Mouse (Mus musculus) MN1 (cell line): ENCODE data around the gene Guca2b.

Source experiments
- DNase-seq: peaks from one replicate; pipeline ENCODE4 v3.0.0-alpha.2; 2016; ENCODE audit warnings: low spot score

Guca2b gene

DNA sequence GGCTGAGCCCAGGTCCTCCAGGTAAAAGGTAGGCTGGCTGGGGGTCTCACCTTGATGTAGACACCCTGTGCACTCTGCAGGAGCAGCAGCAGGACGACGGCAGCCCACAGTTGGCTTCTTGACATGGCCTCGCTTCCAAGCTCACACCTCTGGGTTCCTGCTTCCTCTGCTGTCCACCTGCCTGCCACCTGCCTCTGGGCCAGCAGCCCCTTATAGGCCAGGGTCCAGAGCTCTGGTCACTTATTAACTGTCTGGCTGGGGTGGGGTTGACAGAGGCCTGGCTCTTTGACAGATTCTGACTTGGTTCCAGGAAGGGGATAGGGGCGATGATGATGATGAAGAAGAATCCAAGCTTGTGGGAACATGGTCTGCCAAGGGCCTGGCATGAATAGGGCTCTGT lies at the start of gene Guca2b:
Gene Guca2b (minus strand): TSS at position 224 of the 400 bp plus-strand sequence.
- DNase-seq: no peak

- DNase-seq: no peak
These were observed 49.0 kb upstream of the Guca2b start for GRCm38 (mm10) chr4:119707751-119708150.

DNA sequence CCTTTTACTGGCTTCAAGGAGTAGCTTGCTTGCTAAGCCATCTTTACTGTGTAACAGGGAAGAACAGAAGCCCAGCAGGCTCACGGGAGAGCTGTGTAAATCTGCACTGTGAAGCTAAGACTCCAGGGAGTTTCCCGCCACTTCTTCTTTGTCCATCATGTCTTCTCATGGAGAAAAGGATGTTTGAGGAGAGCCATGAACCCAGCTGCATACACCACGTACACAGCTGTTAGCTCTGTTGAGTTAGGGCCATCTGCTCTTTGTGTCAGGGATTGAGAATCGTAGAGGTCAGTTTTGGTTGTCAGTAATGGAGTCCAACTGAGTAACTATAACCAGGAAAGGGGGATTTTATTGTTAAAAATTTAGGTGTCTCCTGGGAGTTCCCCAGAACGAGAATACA lies 48.6 kb upstream of the Guca2b start:
- DNase-seq: no peak

GRCm38 (mm10) chr4:119703965-119704364 lies 45.2 kb upstream of the Guca2b start:
- no peak for DNase-seq

DNA sequence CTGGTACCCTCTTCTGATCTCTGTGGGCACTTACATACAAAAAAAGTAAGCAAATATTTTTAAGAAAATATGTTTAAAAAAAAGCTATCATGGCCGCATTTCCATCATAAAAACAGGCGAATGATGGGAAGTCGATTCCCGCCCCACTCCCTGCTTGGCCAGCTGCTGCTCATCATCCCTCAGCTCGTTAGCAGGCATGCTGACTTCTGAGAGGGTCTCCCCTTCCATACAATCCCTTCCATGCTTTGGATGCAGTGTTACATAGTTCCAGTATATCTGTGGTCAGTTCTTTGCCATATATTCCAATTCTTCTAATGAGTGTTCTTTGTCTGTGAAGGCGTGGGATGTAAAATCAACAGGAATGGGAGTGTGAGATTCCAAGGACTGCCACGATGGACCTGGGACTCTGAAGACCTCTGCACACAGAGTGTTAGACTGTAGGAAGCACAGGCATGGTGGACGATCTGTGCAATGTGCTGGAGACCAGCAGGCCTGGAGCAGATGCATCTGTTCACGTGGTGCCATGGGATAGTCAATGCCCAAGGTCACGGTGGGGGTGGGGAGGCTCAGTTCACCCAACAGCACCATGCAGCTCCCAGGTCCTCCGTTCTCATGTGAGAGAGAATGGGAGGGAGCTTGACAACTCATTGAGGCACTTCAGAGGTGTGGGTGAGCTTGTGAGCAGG lies 42.7 kb upstream of the Guca2b start:
- DNase-seq: no peak

DNA sequence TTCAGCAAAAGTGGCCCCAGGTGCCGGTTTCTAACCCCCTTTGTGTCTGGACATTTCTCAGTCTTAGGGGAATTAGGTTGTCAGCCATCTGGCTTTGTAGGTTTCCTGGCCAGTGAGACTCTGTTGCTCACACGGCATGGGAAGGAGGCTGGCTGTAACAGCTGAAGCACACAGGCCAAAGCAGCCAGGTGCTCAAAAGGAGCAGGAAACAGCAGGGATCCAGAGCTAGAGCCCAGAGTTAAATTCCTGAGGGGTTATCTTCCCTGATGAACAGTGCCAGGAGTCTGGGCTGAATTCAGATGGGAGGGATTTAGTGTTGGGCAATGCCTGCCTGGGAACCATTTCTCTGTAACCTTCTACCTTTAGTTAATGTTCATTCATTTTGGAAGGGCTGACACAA lies 39.6 kb upstream of the Guca2b start:
- no peak for DNase-seq

DNA sequence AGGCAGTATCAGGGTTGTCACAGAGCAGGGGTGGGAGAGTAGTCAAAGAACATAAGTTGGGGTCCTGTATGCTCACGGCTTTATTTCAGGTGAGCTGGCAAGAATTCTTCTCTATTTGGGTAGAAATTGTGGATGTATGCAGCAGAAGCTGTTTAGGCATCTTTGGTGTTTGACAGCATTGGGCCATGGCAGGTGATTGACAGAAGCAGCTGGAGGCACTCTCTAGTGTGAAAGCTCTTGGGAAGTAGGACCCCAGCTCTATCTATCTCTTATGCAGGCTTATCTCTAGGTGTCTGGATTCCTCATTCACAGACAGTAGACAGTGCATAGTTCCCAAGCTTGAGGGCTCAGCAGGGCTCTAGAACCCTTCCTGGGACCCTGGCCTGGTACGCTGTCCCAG lies 27.0 kb upstream of the Guca2b start:
- DNase-seq: no peak

DNA sequence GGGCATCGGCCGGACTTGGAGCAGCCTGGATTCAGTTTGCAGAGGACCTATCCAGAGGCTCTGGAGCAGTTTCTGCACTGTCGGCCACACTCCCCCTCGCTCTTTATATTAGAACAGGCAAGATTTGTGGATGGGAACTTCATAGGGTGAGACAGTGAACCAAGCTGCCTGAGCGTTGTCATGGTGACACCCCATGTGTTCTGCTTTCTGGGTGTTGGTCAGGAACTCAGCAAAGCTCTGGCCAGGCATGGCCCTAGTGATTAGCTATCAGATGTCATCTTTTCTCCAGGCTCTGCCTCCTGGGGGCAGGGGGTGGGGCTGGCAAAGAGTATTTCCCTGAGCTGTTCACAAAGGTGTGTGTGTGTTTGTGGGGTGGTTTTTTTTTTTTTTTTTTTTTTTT lies 23.8 kb upstream of the Guca2b start:
- DNase-seq: peak; percentile 9

DNA sequence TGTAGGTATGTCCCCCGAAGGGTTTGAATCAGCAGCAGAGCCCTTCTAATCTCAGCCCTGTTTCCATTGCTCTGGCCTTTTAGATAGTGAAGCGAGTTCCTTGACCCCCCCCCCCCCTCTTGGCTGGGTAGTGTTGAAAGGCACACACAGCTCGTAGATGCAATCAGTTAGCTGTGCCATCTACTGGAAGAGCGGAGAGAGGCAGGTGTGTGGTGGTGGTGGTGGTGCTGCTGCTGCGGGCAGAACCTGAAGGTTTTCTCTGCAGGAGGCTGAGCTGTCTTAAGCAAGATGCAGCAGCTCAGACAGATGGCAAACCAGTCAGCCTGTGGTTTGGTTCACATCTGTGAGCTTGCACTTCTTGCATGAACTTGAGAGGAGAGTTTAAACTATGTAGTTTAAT lies 13.9 kb upstream of the Guca2b start:
- no peak for DNase-seq

GRCm38 (mm10) chr4:119671164-119671563 lies 12.4 kb upstream of the Guca2b start:
- DNase-seq: no peak

DNA sequence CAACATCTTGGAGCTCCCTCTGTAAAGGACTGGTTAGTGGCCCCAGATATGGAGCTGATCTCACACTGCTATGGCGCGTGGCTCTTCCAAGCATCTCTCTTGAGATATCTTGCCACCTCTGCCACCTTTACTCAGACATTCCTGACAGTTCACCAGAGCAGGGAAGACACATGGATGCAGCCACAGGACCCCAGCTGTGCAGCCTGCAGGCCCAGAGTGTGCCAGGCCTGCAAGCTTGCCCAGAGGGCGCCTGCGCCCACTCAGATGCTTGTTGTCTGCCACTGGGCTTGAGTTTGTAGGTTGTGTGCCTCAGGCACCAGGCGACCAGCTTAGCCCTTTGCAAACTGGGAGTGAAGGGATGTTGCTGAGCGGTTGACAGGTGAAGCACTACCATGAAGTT lies 12.0 kb upstream of the Guca2b start:
- DNase-seq: no peak

- DNase-seq: no peak
These were observed 11.4 kb upstream of the Guca2b start for GRCm38 (mm10) chr4:119670210-119670555.

- no peak for DNase-seq
These were observed 10.8 kb upstream of the Guca2b start for GRCm38 (mm10) chr4:119669356-119670209.

- no peak for DNase-seq
These were observed 9.8 kb upstream of the Guca2b start for GRCm38 (mm10) chr4:119668596-119668995.

DNA sequence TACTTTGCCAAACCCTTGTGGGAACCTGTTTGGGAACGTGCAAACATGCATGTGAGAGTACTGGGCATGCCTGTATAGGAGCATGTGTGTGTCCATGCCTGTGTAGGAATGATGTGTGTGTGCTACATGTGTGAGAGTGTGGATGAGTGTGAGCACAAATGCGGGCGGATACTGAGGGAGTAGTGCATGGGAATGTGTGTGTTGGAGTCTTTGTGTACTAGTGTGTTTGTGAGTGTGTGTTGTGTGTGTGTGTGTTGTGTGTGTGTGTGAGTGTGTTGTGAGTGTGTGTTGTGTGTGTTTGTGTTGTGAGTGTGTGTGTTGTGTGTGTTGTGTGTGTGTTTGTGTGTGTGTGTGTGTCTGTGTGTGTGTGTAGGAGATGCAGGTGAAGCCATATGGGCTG lies 9.4 kb upstream of the Guca2b start:
- no peak for DNase-seq

DNA sequence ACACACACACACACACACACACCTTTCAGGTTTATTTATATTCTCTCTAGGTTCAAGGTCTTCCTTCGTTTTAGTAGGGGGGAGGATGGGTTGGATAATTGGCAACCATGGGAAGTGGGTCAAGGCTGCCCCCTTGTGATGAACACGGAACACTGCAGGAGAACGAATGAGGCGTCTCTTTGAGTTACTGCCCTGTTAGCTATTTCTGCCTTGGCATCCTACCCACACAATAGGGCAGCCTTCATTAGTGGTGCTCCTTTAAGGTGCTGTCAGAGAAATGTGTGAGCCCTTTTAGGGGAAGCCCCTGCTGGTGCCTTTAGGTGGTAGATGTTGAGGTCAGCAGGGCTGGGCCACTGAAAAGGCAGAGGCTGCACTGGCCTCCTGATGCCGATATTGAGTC lies 8.7 kb upstream of the Guca2b start:
- DNase-seq: peak; percentile 35

DNA sequence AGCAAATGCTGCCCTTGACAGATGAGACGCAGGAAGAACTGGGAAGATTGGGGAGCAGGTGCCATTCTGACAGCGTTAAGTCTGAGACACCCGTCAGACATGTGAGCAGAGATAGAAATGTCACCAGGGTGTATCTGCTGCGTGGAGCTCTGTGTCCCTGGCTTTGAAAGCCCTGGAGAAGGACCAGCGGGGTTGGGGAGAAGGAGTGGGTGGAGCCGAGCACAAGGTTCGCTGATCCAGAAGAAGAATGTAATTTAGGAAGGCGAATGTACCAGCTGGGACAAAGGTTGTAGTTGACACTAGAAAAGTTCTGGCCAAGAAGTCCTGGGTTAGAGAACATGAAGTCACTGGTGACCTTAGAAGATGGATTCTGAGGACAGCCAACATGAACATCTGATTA lies 7.4 kb upstream of the Guca2b start:
- DNase-seq: no peak

- no peak for DNase-seq
These were observed 6.4 kb upstream of the Guca2b start for GRCm38 (mm10) chr4:119665166-119665565.

- no peak for DNase-seq
These were observed 4.8 kb upstream of the Guca2b start for GRCm38 (mm10) chr4:119663409-119664095.

DNA sequence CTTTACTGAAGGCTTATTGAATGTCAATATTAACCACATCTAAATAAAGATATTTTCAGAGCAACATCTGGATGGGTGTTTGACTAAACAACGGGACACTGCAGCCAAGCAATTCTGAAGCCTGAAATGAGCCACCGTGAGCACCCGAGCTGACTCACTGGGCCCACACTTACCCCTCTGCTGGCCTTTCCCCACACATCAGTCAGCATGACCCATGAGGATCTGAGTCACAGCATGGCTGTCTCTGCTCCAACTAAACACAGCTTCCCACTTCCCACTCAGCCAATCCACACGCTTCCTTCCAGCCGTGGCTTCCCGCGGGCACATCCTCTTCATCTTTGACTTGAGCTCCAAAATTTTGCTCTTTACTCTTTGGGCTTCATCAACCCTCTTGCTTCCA lies 4.2 kb upstream of the Guca2b start:
- DNase-seq: no peak

DNA sequence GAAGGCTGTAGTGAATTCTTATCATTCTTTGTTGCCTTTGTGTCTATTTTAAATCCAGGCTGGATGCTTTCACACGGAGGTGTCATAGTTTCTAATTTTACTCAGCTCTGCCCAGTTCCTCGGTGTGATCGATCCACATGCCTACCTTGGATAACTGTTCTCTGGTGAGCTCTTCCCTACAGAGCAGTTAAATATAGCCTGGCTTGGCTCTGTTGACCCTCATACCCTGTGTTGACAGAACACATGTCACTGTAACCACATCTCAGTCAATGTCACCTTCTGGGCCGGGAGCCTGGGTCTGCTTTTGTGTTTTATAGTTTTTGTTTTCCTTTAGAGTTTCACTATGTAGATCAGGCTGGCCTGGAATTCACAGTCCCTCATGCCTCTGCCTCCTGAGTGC lies 3.4 kb upstream of the Guca2b start:
- DNase-seq: no peak

GRCm38 (mm10) chr4:119660007-119660406 lies 1.3 kb upstream of the Guca2b start:
- DNase-seq: no peak

DNA sequence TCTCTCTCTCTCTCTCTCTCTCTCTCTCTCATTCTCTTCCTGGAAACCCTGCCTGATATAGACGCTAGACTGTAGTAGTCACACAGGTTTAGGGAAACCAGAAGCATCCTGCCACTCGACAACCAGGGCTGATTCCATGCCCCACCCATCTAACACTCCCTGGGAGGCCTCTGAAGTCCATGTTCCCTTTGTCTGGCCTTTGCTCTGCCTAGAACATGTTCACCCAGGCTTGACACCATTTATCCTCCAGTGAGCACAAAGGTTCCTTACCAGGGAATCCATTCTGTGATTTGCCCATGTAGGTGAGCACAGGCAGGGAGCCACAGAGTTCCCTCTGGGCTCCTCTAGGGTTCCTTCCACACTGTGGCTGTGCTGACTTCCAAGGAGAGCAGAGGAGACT lies 508 bp downstream of the Guca2b start:
- DNase-seq: no peak
